In genomic region chr14:54226911-54227811, GRCm38 (mm10) we compare ENCODE assay signal across 8 mouse cellular contexts. TPM values are rescaled to one million over a fixed set of nuclear protein-coding genes. Genes with fewer than 3 reads are reported as not detected.
DNase-seq lines count a peak whose midpoint lies in the region; ATAC-seq and TF ChIP-seq lines count a peak whose summit lies in the region.

No protein-coding gene starts in this region.

- intact Hi-C loops in heart, postnatal 10 days (cut with DNase I) = loop anchor here (5.0 kb wide), 2 partner anchors 165 to 415 kb away; partner anchors contain the start of genes Cdh24 and Gm17606

- 48% methylated on average over 16 of the region's 16 CpGs for WGBS in limb, embryonic 11.5 days

- no peak overlapping the region for H3K9ac ChIP-seq in limb, embryonic 11.5 days (ENCODE audit: low read length)

- H3K4me3 ChIP-seq in bone marrow macrophage, adult 2 months (ENCODE audit: insufficient read depth, low read length) = peak overlapping the region; percentile 30; the same call in 1 of the 2 replicates
- no peak overlapping the region for H3K4me3 ChIP-seq in limb, embryonic 11.5 days (ENCODE audit: low read depth, low read length)
- peak overlapping the region; percentile 9 for H3K4me3 ChIP-seq in myocyte

- H3K27ac ChIP-seq in bone marrow macrophage, adult 2 months (ENCODE audit: insufficient read depth, low read depth, low read length) = no peak overlapping the region
- no peak overlapping the region for H3K27ac ChIP-seq in limb, embryonic 11.5 days (replicated peaks; ENCODE audit: low read depth, low read length)

- no peak for TF ChIP-seq CTCF in bone marrow macrophage, adult 2 months (IDR thresholded peaks at IDR 0.05; ENCODE audit: low read depth, low read length)

- peak overlapping the region; percentile 12; the same call in 1 of the 2 replicates for H3K4me2 ChIP-seq in limb, embryonic 11.5 days (ENCODE audit: low read depth, severe bottlenecking)
- H3K4me2 ChIP-seq in myocyte (ENCODE audit: low read depth) = peak overlapping the region; percentile 98

- H3K27me3 ChIP-seq in limb, embryonic 11.5 days (ENCODE audit: control insufficient read depth, insufficient read depth, low read length) = no peaks in the 10 kb centered on the region
- no peaks in the 10 kb centered on the region for H3K27me3 ChIP-seq in myocyte (ENCODE audit: control insufficient read depth, insufficient read depth, insufficient read length)

- no peaks in the 10 kb centered on the region for H3K79me2 ChIP-seq in myocyte (ENCODE audit: control insufficient read depth, insufficient read depth)

- no peaks in the 10 kb centered on the region for H3K9me3 ChIP-seq in limb, embryonic 11.5 days (ENCODE audit: control insufficient read depth, low read length)

- peak; percentile 51 for DNase-seq in adrenal gland, adult 2 months
- no peak for DNase-seq in adrenal gland, postnatal 25 days
- DNase-seq in heart, postnatal 10 days = peak; percentile 72 to 79
- DNase-seq in limb, embryonic 11.5 days (ENCODE audit: low spot score) = no peak
- DNase-seq in thymus, postnatal 36 days = peak; percentile 95 to 98
- no peak for DNase-seq in layer of hippocampus, adult 9-11 months

- H3ac ChIP-seq in myocyte (ENCODE audit: control insufficient read depth, insufficient read length) = no peak overlapping the region

- no peaks in the 10 kb centered on the region for H3K36me3 ChIP-seq in limb, embryonic 11.5 days (ENCODE audit: control insufficient read depth, insufficient read depth, low read length)
- no peaks in the 10 kb centered on the region for H3K36me3 ChIP-seq in myocyte (ENCODE audit: control insufficient read depth, insufficient read depth)

- peaks cover 40% of the 10 kb centered on the region for H3K4me1 ChIP-seq in bone marrow macrophage, adult 2 months (ENCODE audit: control insufficient read depth, insufficient read depth, low read length)
- H3K4me1 ChIP-seq in limb, embryonic 11.5 days (ENCODE audit: control insufficient read depth, insufficient read depth, low read length) = peaks cover 11% of the 10 kb centered on the region; the same call in 1 of the 2 replicates

- TF ChIP-seq POLR2A in bone marrow macrophage, adult 2 months (IDR thresholded peaks at IDR 0.05; ENCODE audit: borderline replicate concordance, low read depth, low read length) = no peak
- no peak for TF ChIP-seq POLR2A in myocyte (IDR thresholded peaks at IDR 0.05; ENCODE audit: insufficient read length, low read depth)

- ATAC-seq in limb, embryonic 11.5 days (ENCODE audit: insufficient number of reproducible peaks, low FRiP score, low TSS enrichment, low read depth) = 0 out of 2 replicates have a peak, but pooled peaks have one; percentile 2

TF ChIP-seq in myocyte, 11 proteins besides CTCF, POLR2A, EP300 and RAD21:
- TF ChIP-seq REST (IDR thresholded peaks at IDR 0.05; ENCODE audit: insufficient read depth, insufficient read length) (no peak), USF1 (IDR thresholded peaks at IDR 0.05; ENCODE audit: low read depth) (peak; percentile 62), CEBPB (IDR thresholded peaks at IDR 0.05; ENCODE audit: insufficient read depth, poor library complexity, severe bottlenecking) (no peak), TCF12 (IDR thresholded peaks at IDR 0.05; ENCODE audit: insufficient read depth, poor library complexity, severe bottlenecking) (peak; percentile 39), SRF (IDR thresholded peaks at IDR 0.05; ENCODE audit: control insufficient read depth, insufficient read length, low read depth) (no peak), MYOD1 (IDR thresholded peaks at IDR 0.05; ENCODE audit: control insufficient read depth in 1 of 3, insufficient read length in 2 of 3, low read depth in 2 of 3) (peak; percentile 67 to 86 (median 82)), MAX (IDR thresholded peaks at IDR 0.05; ENCODE audit: low read depth) (no peak), E2F4 (IDR thresholded peaks at IDR 0.05; ENCODE audit: insufficient read depth) (no peak), POLR2AphosphoS2 (IDR thresholded peaks at IDR 0.05; ENCODE audit: insufficient read length, low read depth) (no peak), MYOG (IDR thresholded peaks at IDR 0.05; ENCODE audit: control insufficient read depth in 1 of 3, insufficient read depth in 1 of 3, insufficient read length in 2 of 3, low read depth in 2 of 3) (peak; percentile 73 to 91 (median 76)), TCF3 (IDR thresholded peaks at IDR 0.05; ENCODE audit: insufficient read length, low read depth) (peak; percentile 31)
TF ChIP-seq in myocyte: peak in this region for 5.

RNA-seq across cellular contexts. Expression of gene Dad1, which starts 26.7 kb away (rescaled TPM):
- 100 to 1,000 TPM; 385 to 398 TPM for total RNA-seq in adrenal gland, adult 2 months (2021)
- polyA plus RNA-seq in adrenal gland, adult 2 months (2012; rRNA removed) = 1,369 and 1,819 TPM in 2 replicates
- 310 and 330 TPM in 2 replicates for total RNA-seq in adrenal gland, postnatal 25 days (2021)
- 121 and 130 TPM in 2 replicates for polyA plus RNA-seq in bone marrow macrophage, adult 2 months (2012; ENCODE audit: insufficient read depth, insufficient read length, missing spikeins)
- total RNA-seq in heart, postnatal 10 days (2021) = 100 to 1,000 TPM; 121 TPM
- 234 and 250 TPM in 2 replicates for polyA plus RNA-seq in limb, embryonic 11.5 days (2014; fragmentation: Nextera tagmentation; extraction: Ambion mirVana)
- 324 TPM for polyA plus RNA-seq in myocyte (2012; fragmentation: generic; extraction: Trizol)

RNA-seq across cellular contexts. Expression of gene Abhd4, which starts 26.8 kb away (rescaled TPM):
- total RNA-seq in adrenal gland, adult 2 months (2021) = 100 to 1,000 TPM; 490 to 694 TPM
- 397 and 541 TPM in 2 replicates for polyA plus RNA-seq in adrenal gland, adult 2 months (2012; rRNA removed)
- 630 and 676 TPM in 2 replicates for total RNA-seq in adrenal gland, postnatal 25 days (2021)
- polyA plus RNA-seq in bone marrow macrophage, adult 2 months (2012; ENCODE audit: insufficient read depth, insufficient read length, missing spikeins) = 75.4 and 82.0 TPM in 2 replicates
- total RNA-seq in heart, postnatal 10 days (2021) = 10 to 100 TPM; 55.9 to 67.1 TPM
- polyA plus RNA-seq in limb, embryonic 11.5 days (2014; fragmentation: Nextera tagmentation; extraction: Ambion mirVana) = 38.9 and 40.9 TPM in 2 replicates
- polyA plus RNA-seq in myocyte (2012; fragmentation: generic; extraction: Trizol) = 65.9 TPM

RNA-seq across cellular contexts. Expression of gene Olfr49, which starts 57.6 kb away (rescaled TPM):
- not detected for total RNA-seq in adrenal gland, adult 2 months (2021)
- 0.01 TPM in 1 of 2 replicates, not detected in the other for polyA plus RNA-seq in adrenal gland, adult 2 months (2012; rRNA removed)
- total RNA-seq in adrenal gland, postnatal 25 days (2021) = 0.14 TPM in 1 of 2 replicates, not detected in the other
- not detected in 2 replicates for polyA plus RNA-seq in bone marrow macrophage, adult 2 months (2012; ENCODE audit: insufficient read depth, insufficient read length, missing spikeins)
- not detected for total RNA-seq in heart, postnatal 10 days (2021)
- not detected in 2 replicates for polyA plus RNA-seq in limb, embryonic 11.5 days (2014; fragmentation: Nextera tagmentation; extraction: Ambion mirVana)
- not detected for polyA plus RNA-seq in myocyte (2012; fragmentation: generic; extraction: Trizol)

Comparison
In these comparisons a context has a peak if more than half of its experiments do, and no peak if none do; other contexts are left out.
1. DNase-seq: peak in adrenal gland, adult 2 months (single experiment), heart, postnatal 10 days (2 of 2) and thymus, postnatal 36 days (2 of 2); none in adrenal gland, postnatal 25 days (single experiment), limb, embryonic 11.5 days (single experiment) and layer of hippocampus, adult 9-11 months (single experiment).